Mouse (Mus musculus): ENCODE measurements at regions not wholly inside any gene's neighbourhood (a gene's known extent, or its start where the extent isn't known, plus 50 kb on each side); places are given as distances from the start of the nearest gene placed in this dataset.
"Not testable (repeated sequence)": the region's sequence is repeated elsewhere in the genome, so short reads cannot be mapped to it uniquely, and the experiment has no call there.

DNA sequence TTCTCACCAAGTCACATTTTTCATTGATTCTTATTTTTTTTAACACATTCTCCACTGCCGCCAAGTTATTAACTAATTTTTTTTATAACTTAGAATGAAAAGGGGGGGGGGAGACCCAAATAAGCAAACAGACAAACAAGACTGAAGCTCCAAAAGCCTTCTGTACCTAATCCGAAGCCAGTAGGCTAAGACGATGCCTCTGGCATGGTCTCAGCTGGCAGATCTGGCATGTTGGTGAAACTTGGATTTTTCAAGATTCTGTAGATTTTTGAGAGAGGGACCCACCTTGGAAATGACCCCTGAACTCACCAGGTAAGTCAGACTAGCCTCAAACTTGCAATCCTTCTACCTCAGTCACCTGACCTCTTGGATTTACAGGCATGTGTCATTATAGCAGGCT is 208.7 kb downstream of the Cd47 start:
- DNase-seq (ENCODE audit: low read depth, low spot score) = no peak

GRCm38 (mm10) chr16:50009542-50009941 is 209.2 kb downstream of the Cd47 start:
- DNase-seq (ENCODE audit: low read depth, low spot score) = no peak

DNA sequence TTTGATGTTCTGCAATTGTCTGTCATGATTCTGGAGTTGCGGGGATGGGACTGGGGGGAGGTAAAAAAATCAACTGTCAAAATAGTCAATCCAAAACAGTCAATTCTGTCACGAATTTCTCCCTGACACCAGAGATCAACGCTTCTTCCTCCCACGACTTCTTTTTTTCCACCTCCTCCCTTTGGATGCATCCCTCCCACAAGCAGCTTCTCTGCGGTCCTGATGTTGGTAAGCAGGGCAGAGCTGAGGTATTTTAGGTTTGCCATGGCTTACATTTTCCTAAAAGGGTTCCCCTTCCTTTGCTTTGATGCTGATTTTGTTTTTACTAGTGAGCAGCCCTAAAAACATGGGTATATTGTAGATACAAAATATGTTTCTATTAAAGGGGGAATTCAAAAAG is 209.7 kb downstream of the Cd47 start:
- DNase-seq (ENCODE audit: low read depth, low spot score) = no peak

GRCm38 (mm10) chr16:50010532-50010971 is 210.2 kb downstream of the Cd47 start:
- no peak for DNase-seq (ENCODE audit: low read depth, low spot score)

- DNase-seq (ENCODE audit: low read depth, low spot score) = no peak
Observed at GRCm38 (mm10) chr16:50023885-50024284, 223.6 kb downstream of the Cd47 start.

- no peak for DNase-seq (ENCODE audit: low read depth, low spot score)
Observed at GRCm38 (mm10) chr16:50026100-50026884, 226.0 kb downstream of the Cd47 start.

DNA sequence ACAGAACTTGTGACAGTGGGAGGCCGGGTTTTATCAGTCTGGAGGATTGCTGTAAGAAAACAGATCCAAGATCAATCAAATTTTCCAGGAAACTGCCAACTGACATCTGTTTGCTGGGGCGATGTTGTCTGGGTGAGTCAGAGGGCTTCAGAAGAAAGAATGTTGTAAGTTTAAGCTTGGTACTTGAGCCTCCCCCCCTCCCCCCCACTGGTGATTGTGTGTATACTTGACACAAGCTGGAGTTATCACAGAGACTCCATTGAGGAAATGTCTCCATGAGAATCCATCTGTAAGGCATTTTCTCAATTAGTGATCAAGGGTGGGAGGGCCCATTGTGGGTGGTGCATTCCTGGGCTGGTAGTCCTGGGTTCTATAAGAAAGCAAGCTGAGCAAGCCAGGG is 226.9 kb downstream of the Cd47 start:
- DNase-seq (ENCODE audit: low read depth, low spot score) = peak; percentile 17

DNA sequence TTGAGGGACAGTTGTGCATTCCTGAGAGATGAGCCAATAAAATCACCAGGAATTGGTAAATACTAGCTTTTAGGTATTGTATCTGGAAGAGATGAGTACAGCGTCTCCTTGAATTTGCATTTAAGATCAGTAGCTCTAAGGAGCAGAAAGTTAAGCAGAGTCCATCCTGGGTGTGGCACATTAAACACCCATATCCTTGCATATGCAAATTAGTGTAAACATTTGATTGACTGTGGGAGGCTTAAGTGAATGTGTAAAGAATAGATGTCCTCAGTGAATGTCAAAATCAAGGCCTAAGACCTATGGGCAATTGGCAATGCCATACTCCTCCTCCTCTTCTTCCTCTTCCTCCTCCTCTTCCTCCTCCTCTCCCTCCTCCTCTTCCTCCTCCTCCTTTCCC is 229.4 kb downstream of the Cd47 start:
- DNase-seq (ENCODE audit: low read depth, low spot score) = no peak

- DNase-seq (ENCODE audit: low read depth, low spot score) = not testable (repeated sequence)
Observed at GRCm38 (mm10) chr16:50030355-50030754, 230.0 kb downstream of the Cd47 start.

- DNase-seq (ENCODE audit: low read depth, low spot score) = peak; percentile 10
Observed at GRCm38 (mm10) chr16:50030905-50031369, 230.6 kb downstream of the Cd47 start.

DNA sequence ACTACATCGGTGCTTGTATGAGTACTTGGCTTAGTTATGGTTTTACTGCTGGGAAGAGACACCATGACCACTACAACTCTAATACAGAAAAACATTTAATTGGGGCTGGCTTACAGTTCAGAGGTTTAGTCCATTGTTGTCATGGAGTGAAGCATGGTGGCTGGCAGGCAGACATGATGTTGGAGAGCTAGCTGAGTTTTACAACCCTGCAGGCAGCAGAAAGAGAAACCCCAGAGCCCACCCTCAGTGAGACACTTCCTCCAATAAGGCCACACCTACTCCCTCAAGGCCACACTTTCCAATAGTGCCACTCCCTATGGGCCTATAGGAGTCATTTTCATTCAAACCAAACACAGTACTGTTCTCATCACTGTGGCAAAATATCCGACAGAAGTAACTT is 232.5 kb downstream of the Cd47 start:
- no peak for DNase-seq (ENCODE audit: low read depth, low spot score)

DNA sequence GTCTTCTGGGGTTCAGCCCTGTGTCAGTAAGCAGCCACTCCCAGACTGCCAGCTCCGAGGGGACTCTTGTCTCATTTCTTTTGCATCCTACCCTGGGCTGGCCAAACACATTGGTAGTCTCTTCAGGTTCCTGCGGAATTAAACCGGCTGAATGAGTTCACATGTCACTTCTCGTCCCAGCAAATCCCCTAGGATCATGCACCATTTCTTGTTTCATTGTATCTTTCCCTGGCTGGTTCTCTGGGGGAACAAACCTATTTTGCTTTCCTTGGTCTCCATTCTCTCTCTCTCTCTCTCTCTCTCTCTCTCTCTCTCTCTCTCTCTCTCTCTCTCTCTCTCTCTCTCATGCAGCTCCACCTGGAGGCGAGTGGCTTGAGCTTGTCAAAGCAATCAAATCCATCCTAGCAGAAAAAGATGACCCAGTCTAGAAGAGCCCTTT is 236.0 kb downstream of the Cd47 start:
- no peak for DNase-seq (ENCODE audit: low read depth, low spot score)

- DNase-seq (ENCODE audit: low read depth, low spot score) = no peak
Observed at GRCm38 (mm10) chr16:50044103-50044502, 243.8 kb downstream of the Cd47 start.

- DNase-seq (ENCODE audit: low read depth, low spot score) = peak; percentile 69
Observed at GRCm38 (mm10) chr16:50045552-50046547, 245.5 kb downstream of the Cd47 start.

DNA sequence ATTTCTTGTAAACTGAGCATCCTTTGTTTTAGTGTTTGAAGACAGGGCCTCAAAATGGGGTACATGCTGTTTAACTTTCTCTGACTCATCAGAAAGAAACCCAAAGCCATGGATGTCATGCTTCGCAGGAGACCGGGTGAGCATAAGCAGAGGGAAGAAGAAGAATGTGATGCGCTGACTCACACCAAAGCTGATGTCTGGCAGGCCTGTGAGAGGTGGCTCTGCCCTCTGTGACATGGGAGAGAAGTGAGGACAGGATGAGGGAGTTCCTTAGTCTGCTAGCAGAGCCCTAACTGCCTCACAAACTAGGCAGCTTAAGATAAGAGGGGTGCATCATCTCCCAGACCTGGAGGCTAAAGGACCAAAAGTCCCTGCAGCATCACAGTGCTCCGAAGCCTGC is 263.2 kb downstream of the Cd47 start:
- DNase-seq (ENCODE audit: low read depth, low spot score) = no peak

DNA sequence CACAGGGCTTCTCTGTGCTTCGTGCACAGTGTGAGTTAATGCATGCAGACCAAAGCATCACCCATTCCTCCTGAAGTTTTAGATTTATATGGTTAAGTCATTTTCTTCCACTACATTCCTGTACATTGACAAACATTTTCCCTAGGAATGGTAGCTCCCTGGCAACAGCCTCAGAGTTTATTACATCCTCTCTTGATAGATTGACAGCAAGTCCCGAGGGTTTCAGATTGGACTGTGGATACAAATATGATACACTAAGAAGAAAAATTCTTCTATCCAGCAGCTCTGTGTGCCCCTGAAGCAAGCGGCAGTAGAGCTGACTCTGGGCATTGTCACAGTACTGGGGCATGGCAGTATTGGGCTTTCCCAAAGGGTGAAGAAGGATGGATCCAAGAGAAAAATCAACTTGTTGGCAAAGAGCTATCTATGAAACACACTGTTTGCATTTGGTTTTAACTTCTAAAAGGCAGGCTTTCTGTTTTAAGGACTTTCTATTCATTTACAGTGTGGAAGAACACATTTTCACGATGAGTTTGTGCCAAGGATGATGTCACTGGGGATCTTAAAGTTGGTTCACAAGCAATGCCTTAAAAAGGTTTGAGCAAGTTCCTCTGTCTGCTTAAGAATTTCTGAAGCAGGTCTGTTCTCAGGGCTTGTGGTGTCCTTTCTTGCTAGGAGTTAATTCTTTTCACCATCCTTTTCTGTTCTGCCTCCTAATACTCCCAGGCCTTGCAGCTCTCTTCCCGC is 265.2 kb downstream of the Cd47 start:
- no peak for DNase-seq (ENCODE audit: low read depth, low spot score)

- peak; percentile 57 for DNase-seq (ENCODE audit: low read depth, low spot score)
Observed at GRCm38 (mm10) chr16:50069033-50069432, 268.7 kb downstream of the Cd47 start.

DNA sequence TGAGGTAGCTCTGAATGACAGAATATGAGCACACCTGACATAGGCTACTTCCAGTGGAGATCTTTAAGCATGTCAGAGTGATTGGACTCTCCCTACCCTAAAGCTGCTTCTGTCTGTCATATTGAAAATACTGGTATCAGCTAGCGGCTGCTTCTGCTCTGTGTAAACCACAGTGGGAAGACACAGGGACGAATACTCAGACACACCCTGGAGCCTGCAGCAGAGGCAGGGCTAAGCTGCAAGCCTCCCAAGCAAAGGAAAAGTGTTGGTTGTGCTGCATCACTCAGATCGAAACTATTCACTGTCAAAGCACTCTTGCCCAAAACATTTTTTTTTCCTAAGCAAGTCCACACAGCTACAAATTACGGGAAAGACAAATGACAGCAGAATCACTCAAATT is 270.4 kb downstream of the Cd47 start:
- peak; percentile 45 for DNase-seq (ENCODE audit: low read depth, low spot score)

DNA sequence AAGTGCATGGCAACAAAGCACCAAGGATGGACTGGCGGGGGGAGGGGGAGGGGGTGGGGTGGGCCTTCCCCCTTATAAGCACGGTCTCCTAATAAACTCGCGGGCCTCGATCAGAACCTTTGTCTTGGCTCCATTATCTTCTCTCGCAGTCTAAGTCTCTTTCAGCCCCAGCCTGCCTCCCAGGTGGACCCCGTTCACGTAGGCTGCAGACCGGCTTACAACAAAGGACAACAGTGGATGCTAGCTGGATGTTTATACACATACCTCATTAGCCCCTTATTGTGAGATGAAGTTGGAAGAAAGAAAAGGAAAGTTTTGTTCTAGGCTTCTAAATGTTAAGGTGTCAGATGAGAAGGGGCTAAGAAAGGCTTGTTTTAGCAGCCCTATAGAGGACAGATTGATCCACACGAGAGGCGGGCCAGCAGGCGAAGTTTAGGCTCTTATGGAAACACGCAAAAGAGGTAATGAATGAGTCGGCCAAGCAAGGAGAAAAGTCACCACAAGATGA is 272.6 kb downstream of the Cd47 start:
- DNase-seq (ENCODE audit: low read depth, low spot score) = no peak

DNA sequence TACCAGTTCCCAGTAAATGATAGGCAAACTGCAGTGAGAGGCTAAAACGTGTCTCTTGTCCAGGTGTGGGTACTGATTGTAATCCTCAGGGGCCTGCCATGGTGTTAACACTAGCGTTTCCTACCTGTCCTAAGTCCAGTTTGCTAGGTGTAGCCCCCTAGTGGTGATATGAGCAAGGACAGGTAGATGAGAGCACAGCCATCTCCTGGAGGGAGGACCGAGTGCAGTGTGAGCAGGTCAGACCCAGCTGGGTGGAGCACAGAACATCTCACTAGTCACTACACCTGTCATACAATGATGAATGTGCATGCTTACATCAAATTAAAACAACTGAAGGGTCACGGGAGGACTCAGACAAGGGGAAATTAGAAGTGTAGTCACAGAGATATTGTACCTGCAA is 273.6 kb downstream of the Cd47 start:
- peak; percentile 60 for DNase-seq (ENCODE audit: low read depth, low spot score)

GRCm38 (mm10) chr16:50075641-50076040 is 275.3 kb downstream of the Cd47 start:
- no peak for DNase-seq (ENCODE audit: low read depth, low spot score)

Measured in CD4-positive helper T cell, adult 2 months (primary cell).